Mouse (Mus musculus) megakaryocyte, embryonic 14.5 days (primary cell): ENCODE data around the gene Tubgcp2.

Experiments
- FLI1 ChIP-seq: IDR thresholded peaks from 2 replicates; pipeline ENCODE4 v1.6.1; 2012; ENCODE audit warnings: low read length, inconsistent platforms, mixed read lengths
- GATA1 ChIP-seq: IDR thresholded peaks from 3 replicates; pipeline ENCODE4 v1.6.1; 2012; ENCODE audit warnings: mixed read lengths, low read length, inconsistent platforms, borderline replicate concordance

GRCm38 (mm10) chr7:139946032-139946431, 90.4 kb downstream of the Tubgcp2 start:
- TF ChIP-seq GATA1 (no peak), FLI1 (no peak)
